Mouse (Mus musculus) left cerebral cortex, postnatal 10 days (tissue): ENCODE data around the gene Svbp. TPM values are rescaled to one million over a fixed set of nuclear protein-coding genes. Genes with fewer than 3 reads are reported as not detected.

Experiments used
- DNase-seq, 2 experiments: peaks; one replicate each; pipeline ENCODE4 v3.0.0; 2021 to 2022; ENCODE audit warnings: low spot score in 2 of 2, mixed read lengths in 1 of 2; ENCODE audit errors: extremely low spot score in 1 of 2
- intact Hi-C: fragments of 180-260 bp; cut with DNase I; formaldehyde crosslinking; loops from one replicate; pipeline ENCODE4 v1.15.1; 2025
- total RNA-seq, 2 experiments: library from RNA; stranded (reverse); gene quantifications; 2 replicates each; pipeline ENCODE4 v1.2.3; 2021

Svbp gene
- total RNA-seq, 2 experiments from 2014 or later: 27.9 to 29.7 TPM

DNA sequence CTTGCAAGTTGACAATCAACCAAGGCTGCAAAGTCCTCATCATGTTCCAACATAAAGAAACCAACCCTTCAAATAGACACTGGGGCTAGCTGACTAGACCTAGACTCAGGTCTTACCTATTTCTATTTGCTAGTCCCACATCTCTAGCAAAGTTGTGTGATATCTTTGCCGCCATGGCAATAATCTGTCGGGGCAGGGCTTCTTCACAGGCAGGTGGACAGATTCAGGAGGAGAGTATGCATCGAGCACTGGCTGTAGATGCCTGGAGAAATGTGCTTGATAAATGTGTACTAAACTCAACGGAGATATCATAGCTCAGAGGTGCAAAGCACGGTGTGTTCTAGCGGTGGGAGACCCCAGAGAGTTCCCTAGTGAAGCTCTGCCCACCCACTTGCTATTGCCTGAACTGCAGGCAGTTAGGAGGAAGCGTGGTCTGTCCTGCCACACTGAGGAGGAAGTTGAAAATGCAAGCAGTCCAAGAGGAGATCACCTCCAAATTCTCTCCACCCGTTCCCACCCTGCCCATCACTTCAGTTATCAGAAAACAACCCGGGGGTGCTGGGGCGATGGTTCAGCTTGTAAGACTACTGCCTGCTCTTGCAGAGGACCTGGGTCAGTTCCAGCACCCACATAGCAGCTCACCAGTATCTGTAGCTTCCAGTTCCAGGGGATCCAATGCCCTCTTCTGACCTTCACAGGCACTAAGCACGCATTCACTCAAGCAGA is 6.9 kb upstream of the Svbp start:
- intact Hi-C loops: no loop called here
- no peak for DNase-seq

DNA sequence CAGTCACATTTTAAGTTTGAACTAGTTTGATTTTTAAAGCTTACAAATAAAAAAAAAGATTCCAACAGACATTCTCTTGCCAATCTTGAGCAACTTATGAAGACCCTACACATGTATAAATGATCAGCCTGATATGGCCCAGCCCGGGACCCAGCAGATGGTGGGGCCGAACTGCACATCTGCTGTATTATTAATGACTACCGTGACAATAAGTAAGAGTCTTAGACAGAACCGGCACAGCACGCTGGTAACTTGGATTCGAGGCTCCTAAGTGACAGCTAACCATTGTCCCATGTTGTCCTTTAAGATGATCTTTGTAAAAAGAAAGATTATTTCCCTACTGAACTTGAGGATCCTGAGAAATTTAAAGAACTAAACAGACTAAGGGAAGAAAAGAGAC is 5.7 kb upstream of the Svbp start:
- intact Hi-C loops: no loop called here
- DNase-seq: no peak

GRCm38 (mm10) chr4:119189864-119190263 is 5.2 kb upstream of the Svbp start, which contains the start of gene Ermap:
Gene Ermap (minus strand): TSS chr4:119190011.
- intact Hi-C loops: no loop called here
- no peak for DNase-seq

DNA sequence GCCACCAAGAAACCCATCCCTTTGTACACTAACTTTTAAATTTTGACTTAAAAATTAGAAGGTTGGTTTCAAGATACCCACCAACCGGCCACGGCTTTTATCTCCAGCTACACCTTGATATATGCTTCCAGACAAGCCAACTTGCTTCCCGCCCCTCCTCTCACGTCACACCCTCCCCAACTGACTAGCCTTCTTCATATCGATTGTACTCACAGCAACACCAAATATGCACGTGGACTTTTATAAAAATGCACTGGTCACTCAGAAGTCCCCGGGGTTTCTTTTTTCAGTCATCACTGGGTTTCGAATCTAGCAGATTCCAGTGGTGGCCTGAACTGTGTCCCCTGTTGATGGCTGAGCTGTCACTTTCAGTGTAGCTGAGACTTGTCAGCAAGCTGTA is 4.5 kb upstream of the Svbp start:
- intact Hi-C loops: no loop called here
- no peak for DNase-seq

GRCm38 (mm10) chr4:119191273-119191672 is 3.8 kb upstream of the Svbp start:
- no peak for DNase-seq
- intact Hi-C loops: no loop called here

DNA sequence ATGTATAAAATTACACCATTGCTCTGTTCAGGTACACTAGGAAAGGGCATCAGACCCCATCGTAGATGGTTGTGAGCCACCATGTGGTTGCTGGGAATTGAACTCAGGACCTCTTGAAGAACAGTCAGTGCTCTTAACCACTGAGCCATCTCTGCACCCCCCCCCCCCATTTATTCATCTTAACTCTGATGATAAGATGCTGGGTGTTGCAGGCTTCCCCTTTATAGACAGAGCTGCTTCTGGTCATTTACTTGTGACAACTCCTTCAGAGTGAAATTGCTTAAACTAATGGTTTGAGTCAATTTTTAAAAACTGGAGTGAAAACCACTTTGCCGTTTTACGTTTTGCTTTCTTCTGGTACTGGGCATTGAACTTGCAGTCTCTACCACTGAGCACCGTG is 2.3 kb upstream of the Svbp start:
- no peak for DNase-seq
- intact Hi-C loops: no loop called here

- DNase-seq: no peak
- intact Hi-C loops: no loop called here
Observed at GRCm38 (mm10) chr4:119195582-119196320, 645 bp downstream of the Svbp start.

DNA sequence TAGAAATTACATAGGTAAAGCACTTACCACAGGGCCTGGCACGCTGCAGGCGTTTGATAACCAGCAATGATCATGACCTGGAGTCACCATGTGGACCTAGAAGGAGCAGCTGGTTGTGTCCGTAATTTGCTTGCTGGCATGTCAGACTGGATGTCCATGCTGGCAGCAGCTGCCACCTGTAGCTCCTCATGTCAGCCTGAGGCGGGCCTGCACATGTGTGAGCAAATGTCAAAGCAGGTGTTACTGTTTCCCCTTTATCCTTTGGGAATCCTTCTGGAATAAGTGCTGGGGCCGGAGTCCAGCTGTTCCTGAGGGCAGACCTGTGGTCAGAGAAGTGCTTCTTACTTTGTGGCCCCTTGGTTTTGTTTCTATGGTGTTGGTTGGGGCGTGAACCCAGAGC is 3.0 kb downstream of the Svbp start:
- DNase-seq: no peak
- intact Hi-C loops: no loop called here

- peak; percentile 31 to 71 for DNase-seq
- intact Hi-C loops: loop anchor here (5.0 to 10.0 kb wide), 2 partner anchors 37 to 200 kb away; no protein-coding TSS in a partner anchor
Observed at GRCm38 (mm10) chr4:119204672-119205071, 9.6 kb downstream of the Svbp start.

GRCm38 (mm10) chr4:119216667-119217066 is 21.6 kb downstream of the Svbp start:
- DNase-seq: no peak
- intact Hi-C loops: no loop called here

GRCm38 (mm10) chr4:119218169-119218568 is 23.1 kb downstream of the Svbp start, which contains the start of gene Tmem269:
Gene Tmem269 (minus strand): TSS chr4:119218217.
- intact Hi-C loops: no loop called here
- DNase-seq: no peak

GRCm38 (mm10) chr4:119223696-119224095 is 28.6 kb downstream of the Svbp start:
- intact Hi-C loops: no loop called here
- no peak for DNase-seq

- intact Hi-C loops: no loop called here
- no peak for DNase-seq
Observed at GRCm38 (mm10) chr4:119224534-119224933, 29.4 kb downstream of the Svbp start.

- intact Hi-C loops: no loop called here
- no peak for DNase-seq
Observed at GRCm38 (mm10) chr4:119225719-119226118, 30.6 kb downstream of the Svbp start.

GRCm38 (mm10) chr4:119226751-119227150 is 31.6 kb downstream of the Svbp start:
- intact Hi-C loops: no loop called here
- no peak for DNase-seq

DNA sequence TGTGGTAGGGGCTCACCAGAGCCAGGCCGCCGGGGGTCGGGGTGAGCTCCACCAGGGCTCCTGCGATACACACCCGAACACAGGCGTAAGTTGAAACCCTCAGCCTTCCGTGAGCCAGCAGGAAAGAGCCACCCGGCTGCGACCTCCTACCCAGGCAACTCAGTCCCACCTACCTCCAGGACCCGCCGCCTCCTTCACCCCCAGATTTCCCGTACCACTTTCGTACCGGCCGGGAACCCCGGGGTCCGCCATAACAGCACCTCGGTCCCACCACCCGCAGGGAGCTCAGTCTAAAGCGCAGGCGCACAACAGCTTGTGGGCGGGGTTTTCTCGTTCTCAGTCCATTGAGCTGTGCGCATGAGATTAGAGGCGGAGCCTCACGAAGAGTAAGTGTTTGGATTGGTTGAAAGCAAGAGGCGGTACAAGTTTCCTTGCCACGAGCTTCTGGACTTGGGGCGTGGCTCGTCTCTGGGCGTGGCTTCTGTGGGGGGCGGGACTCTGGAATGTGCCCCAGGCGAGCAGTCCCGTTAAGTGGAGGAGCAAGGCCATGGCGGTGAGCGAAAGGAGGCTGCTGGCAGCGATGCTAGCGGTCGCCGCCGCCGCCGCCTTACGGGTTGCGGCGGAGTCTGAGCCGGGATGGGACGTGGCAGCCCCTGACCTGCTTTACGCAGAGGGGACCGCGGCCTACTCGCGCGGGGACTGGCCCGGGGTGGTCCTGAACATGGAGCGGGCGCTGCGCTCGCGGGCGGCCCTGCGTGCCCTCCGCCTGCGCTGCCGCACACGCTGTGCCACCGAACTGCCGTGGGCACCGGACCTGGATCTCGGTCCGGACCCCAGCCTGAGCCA is 37.5 kb downstream of the Svbp start, which contains the start of the genes AU022252 and P3h1:
AU022252 (minus strand) TSS at position 303 of the 846 bp plus-strand sequence.
P3h1 (plus strand) TSS at position 506 of the 846 bp plus-strand sequence.
- peak; percentile 98 to 99 for DNase-seq
- intact Hi-C loops: no loop called here

- intact Hi-C loops: no loop called here
- DNase-seq: peak; percentile 53 to 64
Observed at GRCm38 (mm10) chr4:119233256-119233901, 38.3 kb downstream of the Svbp start.

GRCm38 (mm10) chr4:119234348-119234747 is 39.2 kb downstream of the Svbp start:
- DNase-seq: no peak
- intact Hi-C loops: no loop called here

DNA sequence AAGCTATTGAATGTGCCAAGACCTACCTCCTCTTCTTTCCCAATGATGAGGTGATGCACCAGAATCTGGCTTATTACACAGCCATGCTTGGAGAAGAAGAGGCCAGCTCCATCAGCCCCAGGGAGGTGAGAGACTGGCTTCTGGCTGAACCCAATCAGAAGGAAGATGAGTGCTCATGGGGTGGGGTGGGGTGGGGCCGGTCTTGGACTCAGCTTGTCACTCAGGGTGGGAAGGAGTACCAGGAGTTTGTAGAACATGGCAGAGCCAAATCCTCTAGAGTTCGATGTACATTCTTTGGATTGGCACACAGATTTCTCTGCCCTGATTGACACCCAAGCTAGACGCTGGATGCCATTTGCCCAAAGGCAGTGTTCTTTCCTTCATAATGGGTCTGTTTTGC is 43.6 kb downstream of the Svbp start:
- DNase-seq: no peak
- intact Hi-C loops: no loop called here
